Mouse (Mus musculus): ENCODE measurements around the gene Kcne2. TPM values are rescaled to one million over a fixed set of nuclear protein-coding genes. Genes with fewer than 3 reads are reported as not detected.

The Kcne2 gene
- 35.1 and 37.2 TPM in 2 replicates for polyA plus RNA-seq (2015; fragmentation: Nextera tagmentation; extraction: Ambion mirVana)

DNA sequence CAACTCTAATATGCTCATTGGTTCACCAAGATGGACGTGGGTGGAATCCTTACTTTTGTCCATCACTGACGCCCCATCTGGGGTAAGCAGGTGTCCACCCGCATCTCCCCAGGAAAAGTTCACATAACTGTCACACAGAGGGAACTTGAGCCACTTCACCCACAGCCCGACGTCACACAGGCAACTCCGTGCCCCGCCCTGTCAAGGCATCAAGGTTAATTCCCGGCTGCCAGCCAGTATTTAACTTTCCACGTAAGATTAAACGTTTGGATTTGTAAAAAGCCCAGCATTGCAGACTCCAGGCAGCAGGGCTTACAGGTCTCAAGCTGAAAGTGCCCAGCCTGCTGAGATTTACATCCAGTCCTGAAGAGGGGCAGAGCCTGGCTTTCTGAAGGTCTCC is at the start of gene Kcne2:
Gene Kcne2, plus strand, starts transcription at position 289 of the 400 bp plus-strand sequence.
- Histone ChIP-seq H3K4me2 (ENCODE audit: low read length) (no peak within 1 kb of the TSS), H3K27ac (ENCODE audit: low read depth, low read length) (no peak within 1 kb of the TSS), H3K4me1 (ENCODE audit: control insufficient read depth, insufficient read depth, low read depth, low read length) (no peaks in the 10 kb centered on the region), H3K4me3 (ENCODE audit: low read length) (no peak within 1 kb of the TSS), H3K36me3 (ENCODE audit: control insufficient read depth, insufficient read depth, low read length) (no peaks in the 10 kb centered on the region), H3K27me3 (replicated peaks; ENCODE audit: control insufficient read depth, insufficient read depth, low read length) (no peaks in the 10 kb centered on the region; the same call in 1 of the 2 replicates), H3K9me3 (ENCODE audit: control insufficient read depth, low read length) (no peaks in the 10 kb centered on the region), H3K9ac (ENCODE audit: low read depth, low read length) (no peak within 1 kb of the TSS)
- no peak for ATAC-seq
- WGBS, result 79% methylated on average over 10 of the region's 10 CpGs

DNA sequence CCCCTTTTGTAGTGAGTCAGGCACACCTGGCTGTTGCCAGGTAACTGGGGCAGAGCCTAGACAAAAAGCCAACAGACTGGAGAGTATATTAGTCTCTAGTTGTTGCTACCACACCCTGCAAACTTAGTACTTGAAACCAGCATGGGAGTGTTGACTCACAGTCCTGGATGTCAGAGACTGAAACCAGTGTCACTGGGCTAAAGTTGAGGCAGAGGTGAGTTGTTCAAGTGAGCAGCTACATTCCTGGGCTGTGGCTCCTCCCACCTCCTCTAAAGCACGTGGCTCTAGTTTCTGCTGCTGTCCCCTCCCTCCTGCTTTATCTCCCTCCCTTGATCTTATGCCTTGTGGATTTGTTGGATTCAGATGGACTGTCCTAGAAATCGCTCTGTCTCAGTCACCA is 46.3 kb upstream of the Kcne2 start:
- Histone ChIP-seq H3K4me3 (ENCODE audit: low read length) (no peak overlapping the region), H3K9ac (ENCODE audit: low read depth, low read length) (no peak overlapping the region), H3K27ac (ENCODE audit: low read depth, low read length) (no peak overlapping the region), H3K4me2 (ENCODE audit: low read length) (no peak overlapping the region), H3K36me3 (ENCODE audit: control insufficient read depth, insufficient read depth, low read length) (no peaks in the 10 kb centered on the region), H3K9me3 (ENCODE audit: control insufficient read depth, low read length) (no peaks in the 10 kb centered on the region), H3K27me3 (replicated peaks; ENCODE audit: control insufficient read depth, insufficient read depth, low read length) (no peaks in the 10 kb centered on the region), H3K4me1 (ENCODE audit: control insufficient read depth, insufficient read depth, low read depth, low read length) (no peaks in the 10 kb centered on the region)
- WGBS, result 46% methylated on average over 2 of the region's 2 CpGs
- ATAC-seq, result no peak

DNA sequence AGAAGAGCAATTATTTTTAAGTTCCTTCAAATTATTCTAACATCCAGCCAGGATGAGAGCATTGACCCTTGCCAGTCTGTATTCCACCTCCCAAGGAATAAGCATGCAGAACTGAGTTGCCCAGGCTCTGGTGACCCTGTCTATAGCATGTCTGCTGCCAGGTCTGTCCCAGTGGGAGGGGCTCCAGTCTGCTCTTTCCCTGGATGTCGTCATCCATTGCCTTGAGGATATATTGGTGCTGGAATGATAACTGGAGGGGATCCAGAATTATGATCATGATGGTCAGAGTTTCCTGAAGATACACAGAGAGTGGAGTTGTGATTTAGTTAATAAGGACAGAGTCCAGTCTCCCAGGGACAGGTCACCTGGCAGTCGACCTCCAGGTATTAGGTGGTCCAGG is 45.2 kb upstream of the Kcne2 start:
- no peak for ATAC-seq
- Histone ChIP-seq H3K27me3 (replicated peaks; ENCODE audit: control insufficient read depth, insufficient read depth, low read length) (no peaks in the 10 kb centered on the region), H3K4me2 (ENCODE audit: low read length) (no peak overlapping the region), H3K4me3 (ENCODE audit: low read length) (no peak overlapping the region), H3K4me1 (ENCODE audit: control insufficient read depth, insufficient read depth, low read depth, low read length) (no peaks in the 10 kb centered on the region), H3K36me3 (ENCODE audit: control insufficient read depth, insufficient read depth, low read length) (no peaks in the 10 kb centered on the region), H3K27ac (ENCODE audit: low read depth, low read length) (no peak overlapping the region), H3K9me3 (ENCODE audit: control insufficient read depth, low read length) (no peaks in the 10 kb centered on the region), H3K9ac (ENCODE audit: low read depth, low read length) (no peak overlapping the region)
- WGBS, result 79% methylated on average over 2 of the region's 2 CpGs

DNA sequence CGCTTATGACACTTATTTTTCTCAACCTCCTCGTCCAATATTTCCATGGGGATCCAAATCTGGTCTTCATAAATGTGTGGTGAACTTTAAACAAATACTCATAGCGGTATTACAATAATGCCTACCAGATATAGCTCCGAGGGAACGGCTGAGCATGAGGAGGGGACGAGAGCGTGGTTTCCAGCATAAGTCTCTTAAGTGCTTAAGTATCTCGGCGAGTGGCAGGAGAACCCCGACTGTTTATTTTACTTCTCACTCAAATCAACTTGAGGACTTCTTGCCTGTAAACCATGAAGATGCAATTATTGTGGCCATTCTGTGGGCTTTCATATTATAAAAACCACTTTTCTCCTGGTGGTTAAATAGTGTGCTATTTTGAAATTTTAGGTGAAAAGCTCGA is 44.5 kb upstream of the Kcne2 start:
- H3K27me3 ChIP-seq (replicated peaks; ENCODE audit: control insufficient read depth, insufficient read depth, low read length), result no peaks in the 10 kb centered on the region
- no peaks in the 10 kb centered on the region for H3K4me1 ChIP-seq (ENCODE audit: control insufficient read depth, insufficient read depth, low read depth, low read length)
- H3K9me3 ChIP-seq (ENCODE audit: control insufficient read depth, low read length), result no peaks in the 10 kb centered on the region
- H3K9ac ChIP-seq (ENCODE audit: low read depth, low read length), result no peak overlapping the region
- 85% methylated on average over 11 of the region's 11 CpGs for WGBS
- H3K4me3 ChIP-seq (ENCODE audit: low read length), result no peak overlapping the region
- H3K4me2 ChIP-seq (ENCODE audit: low read length), result no peak overlapping the region
- no peak overlapping the region for H3K27ac ChIP-seq (ENCODE audit: low read depth, low read length)
- H3K36me3 ChIP-seq (ENCODE audit: control insufficient read depth, insufficient read depth, low read length), result no peaks in the 10 kb centered on the region
- no peak for ATAC-seq

DNA sequence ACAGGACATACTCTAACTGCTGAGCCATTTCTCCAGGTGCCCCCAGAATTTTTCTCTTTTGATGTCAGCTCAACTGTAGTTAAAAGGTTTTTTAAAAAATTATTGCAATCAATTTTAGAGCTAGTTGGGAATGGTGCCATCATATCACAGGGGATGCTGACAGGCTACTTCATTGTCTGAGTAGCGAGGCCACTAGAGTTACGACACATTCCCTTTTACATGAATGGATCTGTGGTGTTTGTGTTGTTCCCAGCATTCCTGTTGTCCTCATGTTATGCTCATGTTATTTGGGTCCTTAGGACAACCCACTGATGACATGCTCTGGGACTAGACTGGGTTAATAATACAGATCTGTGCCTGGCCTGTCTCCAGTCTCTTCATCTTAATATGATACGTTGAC is 42.5 kb upstream of the Kcne2 start:
- Histone ChIP-seq H3K4me1 (ENCODE audit: control insufficient read depth, insufficient read depth, low read depth, low read length) (no peaks in the 10 kb centered on the region), H3K9ac (ENCODE audit: low read depth, low read length) (no peak overlapping the region), H3K9me3 (ENCODE audit: control insufficient read depth, low read length) (no peaks in the 10 kb centered on the region), H3K4me2 (ENCODE audit: low read length) (no peak overlapping the region), H3K27me3 (replicated peaks; ENCODE audit: control insufficient read depth, insufficient read depth, low read length) (no peaks in the 10 kb centered on the region), H3K4me3 (ENCODE audit: low read length) (no peak overlapping the region), H3K36me3 (ENCODE audit: control insufficient read depth, insufficient read depth, low read length) (no peaks in the 10 kb centered on the region), H3K27ac (ENCODE audit: low read depth, low read length) (no peak overlapping the region)
- ATAC-seq, result no peak
- WGBS, result 76% methylated on average over 3 of the region's 3 CpGs

DNA sequence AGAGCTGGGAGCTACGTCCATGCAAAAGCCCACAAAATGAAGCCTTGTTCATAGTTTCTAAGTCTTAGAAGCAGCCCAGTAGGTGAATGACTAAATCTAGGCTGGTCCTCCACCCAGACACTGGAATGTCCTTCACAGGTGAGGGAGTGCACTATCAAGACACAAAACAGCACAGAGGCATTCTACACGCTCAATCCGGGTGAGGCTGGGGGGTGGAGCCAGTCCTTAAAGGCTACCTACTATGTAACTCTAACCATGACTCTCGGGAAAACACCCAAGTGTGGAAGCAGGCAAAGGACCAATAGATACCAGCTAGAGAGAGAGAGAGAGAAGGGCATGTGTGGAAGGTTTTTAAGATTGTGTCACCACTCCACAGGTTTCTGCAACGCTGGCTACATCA is 41.7 kb upstream of the Kcne2 start:
- Histone ChIP-seq H3K9ac (ENCODE audit: low read depth, low read length) (no peak overlapping the region), H3K4me2 (ENCODE audit: low read length) (no peak overlapping the region), H3K27me3 (replicated peaks; ENCODE audit: control insufficient read depth, insufficient read depth, low read length) (no peaks in the 10 kb centered on the region), H3K4me1 (ENCODE audit: control insufficient read depth, insufficient read depth, low read depth, low read length) (no peaks in the 10 kb centered on the region), H3K9me3 (ENCODE audit: control insufficient read depth, low read length) (no peaks in the 10 kb centered on the region), H3K36me3 (ENCODE audit: control insufficient read depth, insufficient read depth, low read length) (no peaks in the 10 kb centered on the region), H3K4me3 (ENCODE audit: low read length) (no peak overlapping the region), H3K27ac (ENCODE audit: low read depth, low read length) (no peak overlapping the region)
- WGBS, result 89% methylated on average over 5 of the region's 5 CpGs
- no peak for ATAC-seq

DNA sequence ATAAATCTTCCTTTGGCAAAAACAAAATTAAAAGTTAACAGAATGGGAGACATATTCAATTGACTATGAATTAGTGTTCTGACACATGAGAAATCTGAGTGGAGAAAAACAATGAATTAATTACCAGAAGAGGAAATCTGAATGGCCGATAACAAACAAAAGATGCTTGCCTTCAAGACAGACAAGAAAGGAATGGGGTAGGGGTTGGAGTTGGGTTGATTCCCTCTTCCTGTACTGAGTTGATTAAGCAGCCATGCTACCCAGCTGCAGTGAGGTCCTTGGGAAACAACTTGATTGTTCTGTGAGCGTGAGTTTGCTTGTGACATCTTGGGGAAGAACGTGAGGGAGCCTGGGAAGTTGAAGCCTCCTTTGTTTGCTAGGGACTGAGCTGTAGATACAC is 37.9 kb upstream of the Kcne2 start:
- Histone ChIP-seq H3K9ac (ENCODE audit: low read depth, low read length) (no peak overlapping the region), H3K4me2 (ENCODE audit: low read length) (no peak overlapping the region), H3K9me3 (ENCODE audit: control insufficient read depth, low read length) (no peaks in the 10 kb centered on the region), H3K27ac (ENCODE audit: low read depth, low read length) (no peak overlapping the region), H3K4me3 (ENCODE audit: low read length) (no peak overlapping the region), H3K27me3 (replicated peaks; ENCODE audit: control insufficient read depth, insufficient read depth, low read length) (no peaks in the 10 kb centered on the region), H3K36me3 (ENCODE audit: control insufficient read depth, insufficient read depth, low read length) (no peaks in the 10 kb centered on the region), H3K4me1 (ENCODE audit: control insufficient read depth, insufficient read depth, low read depth, low read length) (no peaks in the 10 kb centered on the region)
- no peak for ATAC-seq
- WGBS, result 54% methylated on average over 3 of the region's 3 CpGs

DNA sequence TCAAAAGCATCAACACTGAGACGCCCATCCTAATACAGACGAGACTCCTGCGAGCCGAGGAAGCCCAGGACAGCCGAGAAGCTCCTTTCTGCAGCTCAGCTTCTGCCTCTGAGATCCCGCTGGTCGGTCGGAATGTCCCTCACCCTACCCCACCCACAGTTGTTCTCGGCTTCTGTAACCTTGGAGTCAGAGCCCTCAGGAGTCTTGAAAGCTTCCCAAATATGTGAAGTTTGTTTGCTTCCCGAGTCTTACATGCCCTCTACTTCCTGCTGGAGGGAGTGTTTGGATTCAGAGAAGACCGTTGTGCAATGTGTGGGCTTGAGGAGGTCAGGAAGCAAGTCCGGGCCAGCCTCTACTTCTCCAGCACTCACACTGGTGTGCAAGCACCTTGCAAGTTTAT is 24.3 kb upstream of the Kcne2 start:
- H3K36me3 ChIP-seq (ENCODE audit: control insufficient read depth, insufficient read depth, low read length), result no peaks in the 10 kb centered on the region
- ATAC-seq, result no peak
- H3K4me1 ChIP-seq (ENCODE audit: control insufficient read depth, insufficient read depth, low read depth, low read length), result no peaks in the 10 kb centered on the region
- H3K9ac ChIP-seq (ENCODE audit: low read depth, low read length), result no peak overlapping the region
- no peaks in the 10 kb centered on the region for H3K9me3 ChIP-seq (ENCODE audit: control insufficient read depth, low read length)
- 85% methylated on average over 12 of the region's 12 CpGs for WGBS
- H3K27me3 ChIP-seq (replicated peaks; ENCODE audit: control insufficient read depth, insufficient read depth, low read length), result no peaks in the 10 kb centered on the region
- H3K4me3 ChIP-seq (ENCODE audit: low read length), result no peak overlapping the region
- no peak overlapping the region for H3K4me2 ChIP-seq (ENCODE audit: low read length)
- H3K27ac ChIP-seq (ENCODE audit: low read depth, low read length), result no peak overlapping the region

DNA sequence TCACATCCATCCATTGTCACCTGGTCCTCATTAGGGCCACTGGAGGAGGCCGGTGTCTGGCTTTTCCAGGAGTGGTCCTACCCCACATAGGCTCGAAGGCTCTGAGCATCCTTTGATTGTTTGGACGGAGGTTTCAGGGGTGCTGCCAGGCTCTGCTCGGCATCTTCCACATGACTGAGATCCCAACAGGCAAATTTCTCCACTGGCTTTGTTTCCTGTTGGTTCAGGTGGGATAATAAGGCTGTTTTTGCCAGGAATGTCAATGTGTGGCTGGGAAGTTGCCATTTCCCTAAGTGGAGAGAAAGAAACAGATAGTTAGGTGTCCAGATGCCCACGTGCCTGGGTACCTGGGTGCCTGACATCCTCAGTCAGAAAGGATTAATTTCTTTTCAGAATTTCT is 17.7 kb upstream of the Kcne2 start:
- H3K27me3 ChIP-seq (replicated peaks; ENCODE audit: control insufficient read depth, insufficient read depth, low read length), result no peaks in the 10 kb centered on the region
- H3K4me1 ChIP-seq (ENCODE audit: control insufficient read depth, insufficient read depth, low read depth, low read length), result no peaks in the 10 kb centered on the region
- no peaks in the 10 kb centered on the region for H3K9me3 ChIP-seq (ENCODE audit: control insufficient read depth, low read length)
- H3K4me3 ChIP-seq (ENCODE audit: low read length), result no peak overlapping the region
- no peak for ATAC-seq
- 85% methylated on average over 5 of the region's 5 CpGs for WGBS
- H3K9ac ChIP-seq (ENCODE audit: low read depth, low read length), result no peak overlapping the region
- H3K27ac ChIP-seq (ENCODE audit: low read depth, low read length), result no peak overlapping the region
- H3K36me3 ChIP-seq (ENCODE audit: control insufficient read depth, insufficient read depth, low read length), result no peaks in the 10 kb centered on the region
- H3K4me2 ChIP-seq (ENCODE audit: low read length), result no peak overlapping the region

DNA sequence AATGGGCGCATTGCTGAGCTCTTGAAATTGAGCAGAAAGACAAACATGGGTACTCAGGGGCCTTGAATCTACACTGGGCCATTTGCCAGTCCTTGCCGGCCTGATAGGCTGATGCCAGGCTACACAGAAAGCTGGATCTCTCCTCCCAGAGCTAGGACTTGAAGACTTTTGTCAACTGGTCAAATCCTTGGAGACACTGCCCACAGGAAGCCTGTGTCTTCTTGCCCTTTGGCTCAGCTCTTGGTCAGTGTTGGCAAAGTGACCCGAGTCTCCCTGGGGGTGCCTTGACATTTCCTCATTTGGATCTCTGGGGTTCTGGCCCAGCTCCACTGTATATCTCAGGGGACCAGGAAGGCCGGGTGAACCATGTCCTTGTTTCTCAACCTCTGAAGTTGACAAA is 16.7 kb upstream of the Kcne2 start:
- Histone ChIP-seq H3K9ac (ENCODE audit: low read depth, low read length) (no peak overlapping the region), H3K4me1 (ENCODE audit: control insufficient read depth, insufficient read depth, low read depth, low read length) (no peaks in the 10 kb centered on the region), H3K4me2 (ENCODE audit: low read length) (no peak overlapping the region), H3K27ac (ENCODE audit: low read depth, low read length) (no peak overlapping the region), H3K4me3 (ENCODE audit: low read length) (no peak overlapping the region), H3K36me3 (ENCODE audit: control insufficient read depth, insufficient read depth, low read length) (no peaks in the 10 kb centered on the region), H3K27me3 (replicated peaks; ENCODE audit: control insufficient read depth, insufficient read depth, low read length) (no peaks in the 10 kb centered on the region), H3K9me3 (ENCODE audit: control insufficient read depth, low read length) (no peaks in the 10 kb centered on the region)
- WGBS, result 85% methylated on average over 4 of the region's 4 CpGs
- ATAC-seq, result no peak; the same call in 1 of the 2 replicates
